Mouse (Mus musculus) embryonic fibroblast, embryonic 13.5 days (primary cell): ENCODE data around the gene Adamts12.

Source experiments
- CTCF ChIP-seq: IDR thresholded peaks from 2 replicates; pipeline ENCODE4 v1.5.1; 2011; ENCODE audit warnings: mild to moderate bottlenecking, control low read depth, low read length, moderate library complexity, borderline replicate concordance; ENCODE audit not compliant: insufficient read depth
- POLR2A ChIP-seq: IDR thresholded peaks from 2 replicates; pipeline ENCODE4 v1.6.1; 2011; ENCODE audit warnings: low read depth, mild to moderate bottlenecking, control low read depth, low read length, moderate library complexity

DNA sequence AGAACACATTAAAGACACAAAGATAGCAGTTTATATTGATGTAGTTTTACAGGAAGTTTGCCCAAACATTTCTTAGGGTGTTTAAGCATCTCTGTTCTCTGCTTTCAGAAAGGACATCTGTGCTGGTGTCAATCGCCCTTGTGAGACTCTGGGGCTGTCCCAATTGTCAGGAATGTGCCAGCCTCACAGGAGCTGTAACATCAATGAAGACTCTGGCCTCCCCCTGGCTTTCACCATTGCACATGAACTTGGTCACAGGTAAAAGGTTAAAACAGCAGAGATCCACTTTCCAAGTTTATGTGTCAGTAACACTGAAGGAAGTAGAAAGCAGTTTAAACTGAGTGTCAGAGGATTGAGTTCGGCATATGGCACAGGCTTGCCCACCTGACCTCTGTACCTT is 176.7 kb downstream of the Adamts12 start:
- TF ChIP-seq CTCF (no peak), POLR2A (no peak)
